16 mouse cellular contexts compared by ENCODE assay signal in the genomic region with DNA sequence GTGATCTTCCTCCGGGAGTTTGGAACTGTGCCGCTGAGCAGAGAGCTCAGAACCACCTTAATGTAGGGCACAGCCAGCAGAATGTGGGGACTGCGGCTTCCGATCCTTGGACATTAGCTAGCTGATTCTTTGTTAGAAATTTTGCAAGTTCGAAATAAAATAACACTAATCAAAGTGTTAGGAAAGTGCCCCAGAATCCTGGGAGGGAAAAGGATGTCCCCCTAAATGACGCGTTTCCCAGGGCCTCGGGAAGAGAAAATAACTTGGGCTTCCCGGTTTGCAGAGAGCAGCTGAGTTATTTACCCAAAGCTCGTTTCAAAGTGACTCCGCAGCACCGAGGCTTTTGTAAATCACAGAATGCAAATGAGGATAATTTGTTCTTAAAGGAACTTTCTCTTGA. TPM values are rescaled to one million over a fixed set of nuclear protein-coding genes. Genes with fewer than 3 reads are reported as not detected.
DNase-seq lines count a peak whose midpoint lies in the region; ATAC-seq and TF ChIP-seq lines count a peak whose summit lies in the region.
"Had no signal": no experiment of that assay in that cellular context is flagged by ENCODE, and none has a peak within 500 bp of the region (broad histone marks: within the 10 kb centered on the region; RNA-seq: fewer than 3 reads in every experiment).

No protein-coding gene starts in this region.

- ATAC-seq in forebrain, postnatal 0 days: no peak
- no peak for ATAC-seq in forebrain, embryonic 16.5 days
- no peak for ATAC-seq in midbrain, embryonic 14.5 days (ENCODE audit: low FRiP score, low TSS enrichment)
- no peak for ATAC-seq in midbrain, embryonic 16.5 days
- no peak for ATAC-seq in embryonic facial prominence, embryonic 13.5 days (ENCODE audit: insufficient number of reproducible peaks, insufficient read depth, low FRiP score, low TSS enrichment, low read depth)
- ATAC-seq: inflammation-experienced regulatory T-cells, adult 6 months; liver, postnatal 0 days had no signal

- peaks cover 46% of the 10 kb centered on the region for H3K27me3 ChIP-seq in forebrain, postnatal 0 days (ENCODE audit: insufficient read depth, low read length)
- H3K27me3 ChIP-seq in forebrain, embryonic 16.5 days (replicated peaks; ENCODE audit: control insufficient read depth, insufficient read depth, low read length): peaks cover 50% of the 10 kb centered on the region
- H3K27me3 ChIP-seq in midbrain, embryonic 14.5 days (ENCODE audit: control insufficient read depth, insufficient read depth, low read length): peaks cover 74% of the 10 kb centered on the region
- H3K27me3 ChIP-seq in midbrain, embryonic 16.5 days (ENCODE audit: control insufficient read depth, insufficient read depth, low read depth, low read length): peaks cover 31% of the 10 kb centered on the region
- H3K27me3 ChIP-seq in embryonic facial prominence, embryonic 13.5 days: peaks cover 67% of the 10 kb centered on the region

- H3K4me2 ChIP-seq in forebrain, postnatal 0 days (ENCODE audit: low read depth): no peak overlapping the region
- H3K4me2 ChIP-seq in forebrain, embryonic 16.5 days (ENCODE audit: low read length): no peak overlapping the region
- no peak overlapping the region for H3K4me2 ChIP-seq in midbrain, embryonic 14.5 days (ENCODE audit: low read length)
- no peak overlapping the region for H3K4me2 ChIP-seq in midbrain, embryonic 16.5 days (ENCODE audit: low read length)
- H3K4me2 ChIP-seq in embryonic facial prominence, embryonic 13.5 days: peak overlapping the region; percentile 89
- H3K4me2 ChIP-seq: heart, embryonic 13.5 days; kidney, embryonic 15.5 days had no signal

- H3K4me1 ChIP-seq in forebrain, postnatal 0 days (ENCODE audit: insufficient read depth): no peaks in the 10 kb centered on the region
- peaks cover 17% of the 10 kb centered on the region for H3K4me1 ChIP-seq in forebrain, embryonic 16.5 days (replicated peaks; ENCODE audit: control insufficient read depth, insufficient read depth, low read length)
- 0 out of 2 replicates have a peak, but pooled peaks cover 16% of the 10 kb centered on the region for H3K4me1 ChIP-seq in midbrain, embryonic 14.5 days (ENCODE audit: control insufficient read depth, insufficient read depth, low read length)
- peaks cover 10% of the 10 kb centered on the region for H3K4me1 ChIP-seq in midbrain, embryonic 16.5 days (ENCODE audit: control insufficient read depth, insufficient read depth, low read length)
- H3K4me1 ChIP-seq in embryonic facial prominence, embryonic 13.5 days: peaks cover 36% of the 10 kb centered on the region

- 1% methylated on average over 12 of the region's 12 CpGs for WGBS in forebrain, postnatal 0 days
- WGBS in forebrain, embryonic 16.5 days: under 1% methylated on average over 12 of the region's 12 CpGs
- under 1% methylated on average over 12 of the region's 12 CpGs for WGBS in midbrain, embryonic 14.5 days
- WGBS in midbrain, embryonic 16.5 days: under 1% methylated on average over 12 of the region's 12 CpGs
- 3% methylated on average over 12 of the region's 12 CpGs for WGBS in embryonic facial prominence, embryonic 13.5 days

- DNase-seq in forebrain, postnatal 0 days: peak; percentile 61
- peak; percentile 56 for DNase-seq in midbrain, embryonic 14.5 days
- DNase-seq in retina, postnatal 1 day: peak; percentile 45
- DNase-seq in cerebellum, adult 11-12 months: no peak
- DNase-seq in adipocyte (ENCODE audit: low spot score): no peak
- DNase-seq: adrenal gland, postnatal 14 days; cerebellum, adult 8-10 months; liver, postnatal 0 days had no signal

- no peak overlapping the region for H3K4me3 ChIP-seq in forebrain, postnatal 0 days (ENCODE audit: low read depth, low read length)
- no peak overlapping the region for H3K4me3 ChIP-seq in forebrain, embryonic 16.5 days (replicated peaks; ENCODE audit: low read length)
- H3K4me3 ChIP-seq in midbrain, embryonic 14.5 days (replicated peaks; ENCODE audit: low read depth, low read length): no peak overlapping the region
- no peak overlapping the region for H3K4me3 ChIP-seq in midbrain, embryonic 16.5 days (ENCODE audit: low read depth, low read length)
- peak overlapping the region; percentile 27; the same call in 1 of the 2 replicates for H3K4me3 ChIP-seq in embryonic facial prominence, embryonic 13.5 days
- H3K4me3 ChIP-seq: forebrain, embryonic 10.5 days; heart, embryonic 13.5 days; kidney, embryonic 15.5 days had no signal

- TF ChIP-seq CTCF in forebrain, postnatal 0 days (IDR thresholded peaks at IDR 0.05; ENCODE audit: low read depth): no peak

- no peak overlapping the region for H3K27ac ChIP-seq in forebrain, postnatal 0 days (ENCODE audit: low read depth, low read length)
- H3K27ac ChIP-seq in forebrain, embryonic 16.5 days (ENCODE audit: low read length): no peak overlapping the region
- H3K27ac ChIP-seq in midbrain, embryonic 14.5 days (replicated peaks; ENCODE audit: low read depth, low read length): no peak overlapping the region
- no peak overlapping the region for H3K27ac ChIP-seq in midbrain, embryonic 16.5 days (ENCODE audit: low read length)
- peak overlapping the region; percentile 55 for H3K27ac ChIP-seq in embryonic facial prominence, embryonic 13.5 days
- H3K27ac ChIP-seq: forebrain, embryonic 10.5 days; heart, embryonic 13.5 days; kidney, embryonic 15.5 days had no signal

- H3K9me3 ChIP-seq in forebrain, postnatal 0 days (ENCODE audit: low read length): no peaks in the 10 kb centered on the region
- no peaks in the 10 kb centered on the region for H3K9me3 ChIP-seq in forebrain, embryonic 16.5 days (ENCODE audit: control insufficient read depth, low read length)
- no peaks in the 10 kb centered on the region for H3K9me3 ChIP-seq in midbrain, embryonic 14.5 days (ENCODE audit: control insufficient read depth, low read length)
- no peaks in the 10 kb centered on the region for H3K9me3 ChIP-seq in midbrain, embryonic 16.5 days (replicated peaks; ENCODE audit: control insufficient read depth, low read length, poor library complexity, severe bottlenecking)
- H3K9me3 ChIP-seq in embryonic facial prominence, embryonic 13.5 days: no peaks in the 10 kb centered on the region
- H3K9me3 ChIP-seq: forebrain, embryonic 10.5 days; heart, embryonic 13.5 days; kidney, embryonic 15.5 days had no signal

- H3K36me3 ChIP-seq in forebrain, postnatal 0 days (ENCODE audit: insufficient read depth): no peaks in the 10 kb centered on the region
- no peaks in the 10 kb centered on the region for H3K36me3 ChIP-seq in forebrain, embryonic 16.5 days (ENCODE audit: control insufficient read depth, insufficient read depth)
- H3K36me3 ChIP-seq in midbrain, embryonic 14.5 days (ENCODE audit: control insufficient read depth, insufficient read depth, low read length): no peaks in the 10 kb centered on the region
- H3K36me3 ChIP-seq in midbrain, embryonic 16.5 days (ENCODE audit: control insufficient read depth, insufficient read depth, low read length): no peaks in the 10 kb centered on the region
- no peaks in the 10 kb centered on the region for H3K36me3 ChIP-seq in embryonic facial prominence, embryonic 13.5 days
- H3K36me3 ChIP-seq: forebrain, embryonic 10.5 days; heart, embryonic 13.5 days; kidney, embryonic 15.5 days had no signal

- no peak overlapping the region for H3K9ac ChIP-seq in forebrain, postnatal 0 days
- no peak overlapping the region for H3K9ac ChIP-seq in forebrain, embryonic 16.5 days (replicated peaks; ENCODE audit: low read depth, low read length)
- H3K9ac ChIP-seq in midbrain, embryonic 14.5 days (replicated peaks; ENCODE audit: low read length): no peak overlapping the region
- H3K9ac ChIP-seq in midbrain, embryonic 16.5 days (ENCODE audit: low read depth, low read length): no peak overlapping the region
- peak overlapping the region; percentile 37; the same call in 1 of the 2 replicates for H3K9ac ChIP-seq in embryonic facial prominence, embryonic 13.5 days
- H3K9ac ChIP-seq: heart, embryonic 13.5 days; kidney, embryonic 15.5 days; liver, postnatal 0 days had no signal

RNA-seq across cellular contexts. Expression of a gene that starts 3.9 kb away (rescaled TPM):
- total RNA-seq in forebrain, postnatal 0 days (2014; rRNA removed): 1.5 TPM in 1 of 2 replicates, not detected in the other
- polyA plus RNA-seq in forebrain, postnatal 0 days (2015; fragmentation: Nextera tagmentation; extraction: Ambion mirVana): 0.11 TPM in 1 of 2 replicates, not detected in the other
- not detected in 2 replicates for polyA plus RNA-seq in forebrain, embryonic 16.5 days (2015; fragmentation: Nextera tagmentation; extraction: Ambion mirVana)
- polyA plus RNA-seq in midbrain, embryonic 14.5 days (2014; fragmentation: Nextera tagmentation; extraction: Ambion mirVana): not detected in 2 replicates
- 0.50 and 1.0 TPM in 2 replicates for polyA plus RNA-seq in midbrain, embryonic 16.5 days (2015; fragmentation: Nextera tagmentation; extraction: Ambion mirVana)
- polyA plus RNA-seq in embryonic facial prominence, embryonic 13.5 days (2015; fragmentation: Nextera tagmentation; extraction: Ambion mirVana): 19.0 and 22.0 TPM in 2 replicates
- total RNA-seq: adrenal gland, postnatal 14 days; heart, postnatal 36 days had no signal
- polyA plus RNA-seq: inflammation-experienced regulatory T-cells, adult 6 months; kidney, embryonic 15.5 days; liver, postnatal 0 days had no signal

Comparison
In these comparisons a context has a peak if more than half of its experiments do, and no peak if none do; other contexts are left out.
1. DNase-seq: peak in forebrain, postnatal 0 days (single experiment), midbrain, embryonic 14.5 days (single experiment) and retina, postnatal 1 day (single experiment); none in cerebellum, adult 11-12 months (single experiment) and adipocyte (single experiment).